Mouse (Mus musculus) urinary bladder, postnatal 25 days (tissue): ENCODE results near the gene Eif2a.

Experiments used
- DNase-seq: peaks from one replicate; pipeline ENCODE4 v3.0.0; 2022; ENCODE audit warnings: low spot score

Gene Eif2a

DNA sequence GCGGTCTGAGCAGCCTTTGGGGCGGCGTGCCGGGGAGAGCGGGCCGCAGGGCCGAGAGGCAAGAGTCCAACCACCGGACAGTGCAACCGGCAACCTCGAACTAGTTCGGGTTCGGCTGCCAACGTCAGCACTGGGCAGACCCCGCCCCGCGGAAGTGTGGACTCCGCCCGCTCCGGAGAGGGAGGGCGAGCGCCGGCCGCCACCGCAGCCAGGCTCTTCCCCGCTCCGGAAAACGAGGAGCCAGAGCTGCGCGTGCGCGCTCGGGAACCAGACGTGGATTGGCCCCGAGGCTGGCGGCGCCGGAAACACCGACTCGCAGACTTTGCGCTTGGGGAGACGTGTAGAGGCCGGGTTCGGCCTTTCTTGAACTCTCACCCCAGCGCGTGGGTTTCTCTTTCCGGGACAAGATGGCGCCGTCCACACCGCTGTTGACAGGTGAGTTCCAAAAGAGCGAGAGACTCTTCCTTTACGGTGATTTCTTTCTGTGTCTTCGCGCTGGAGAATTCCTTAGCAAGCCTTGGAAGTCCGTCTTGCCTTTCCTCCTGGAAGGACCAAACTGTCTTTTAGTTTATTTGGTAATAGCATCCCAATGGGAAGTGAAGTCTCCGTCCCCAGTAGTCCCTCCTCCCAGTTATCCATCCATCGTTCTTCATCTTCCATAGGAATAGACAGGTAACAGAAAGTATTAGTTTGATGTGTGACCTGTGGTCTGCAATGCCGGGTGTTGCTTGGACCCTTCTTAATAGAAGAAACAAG, at the start of gene Eif2a, which contains the start of gene Serp1:
Gene Eif2a, plus strand, starts transcription at position 170 of the 756 bp plus-strand sequence.
Gene Serp1, minus strand, starts transcription at position 241 of the 756 bp plus-strand sequence.
- peak; percentile 95 for DNase-seq

DNA sequence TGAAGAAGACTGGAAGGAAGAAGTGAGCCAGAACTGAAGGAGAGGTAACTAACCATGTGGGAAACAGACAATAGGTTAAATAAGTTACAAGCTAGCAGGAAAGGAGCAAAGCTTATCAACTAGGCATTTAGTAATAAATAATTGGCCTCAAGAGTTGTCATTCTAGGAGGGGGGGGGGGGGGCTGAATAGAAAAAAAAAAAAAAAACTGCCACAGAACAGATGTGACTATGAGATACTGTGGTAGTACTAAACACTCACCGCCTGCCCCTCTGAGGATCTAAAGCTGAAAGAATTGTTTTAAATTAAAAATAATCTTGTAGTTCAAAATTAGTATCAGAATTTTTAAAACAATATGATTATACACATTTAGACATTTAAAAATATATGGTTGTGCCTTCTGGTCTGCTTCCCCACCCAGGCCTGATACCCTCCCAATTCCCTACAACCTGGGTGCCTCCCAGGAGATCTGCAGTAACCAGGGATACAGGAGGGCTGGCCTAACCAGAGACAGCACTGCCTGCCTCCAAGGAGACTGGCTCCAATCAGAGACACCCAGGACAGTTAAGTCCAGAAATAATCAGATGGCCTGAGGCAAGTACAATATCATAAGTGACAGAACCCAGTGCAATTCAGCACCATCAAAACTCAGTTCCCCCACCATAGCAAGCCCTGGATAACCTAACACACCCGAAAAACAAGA, 46.7 kb upstream of the Eif2a start:
- no peak for DNase-seq

DNA sequence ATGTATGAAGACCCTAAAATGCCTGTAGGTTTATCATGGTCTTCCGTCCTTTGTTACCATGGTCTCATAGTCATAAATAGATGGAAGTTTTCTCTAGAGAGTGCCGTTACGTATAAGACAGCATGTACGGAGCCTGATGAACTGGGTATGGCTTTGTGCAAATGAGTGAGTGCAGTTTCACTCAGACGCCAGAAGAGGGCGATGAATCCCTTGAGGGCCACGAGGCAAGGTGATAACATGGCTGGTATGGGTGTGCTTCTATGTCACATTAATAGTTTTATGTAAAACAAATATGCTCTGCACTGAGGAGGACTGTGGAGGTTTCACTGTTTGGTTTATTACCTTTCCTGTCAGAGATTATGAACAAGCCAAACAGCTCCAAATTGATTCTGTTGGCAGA, 39.7 kb upstream of the Eif2a start:
- no peak for DNase-seq

DNA sequence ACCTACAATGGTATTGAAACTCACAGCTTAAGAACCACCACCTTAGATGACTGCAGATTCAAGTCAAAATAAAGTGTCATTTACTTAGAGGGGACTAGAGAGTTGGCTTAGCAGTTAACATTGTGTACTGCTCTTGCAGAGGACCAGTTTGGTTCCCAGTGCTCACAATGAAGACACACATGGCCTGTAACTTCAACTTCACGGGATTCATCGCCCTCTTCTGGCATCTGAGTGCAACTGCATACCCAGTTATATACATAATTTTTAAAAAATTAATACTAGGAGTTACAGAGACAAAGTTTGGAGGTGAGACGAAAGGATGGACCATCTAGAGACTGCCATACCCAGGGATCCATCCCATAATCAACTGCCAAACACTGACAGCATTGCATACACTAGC, 38.5 kb upstream of the Eif2a start:
- DNase-seq: no peak

DNA sequence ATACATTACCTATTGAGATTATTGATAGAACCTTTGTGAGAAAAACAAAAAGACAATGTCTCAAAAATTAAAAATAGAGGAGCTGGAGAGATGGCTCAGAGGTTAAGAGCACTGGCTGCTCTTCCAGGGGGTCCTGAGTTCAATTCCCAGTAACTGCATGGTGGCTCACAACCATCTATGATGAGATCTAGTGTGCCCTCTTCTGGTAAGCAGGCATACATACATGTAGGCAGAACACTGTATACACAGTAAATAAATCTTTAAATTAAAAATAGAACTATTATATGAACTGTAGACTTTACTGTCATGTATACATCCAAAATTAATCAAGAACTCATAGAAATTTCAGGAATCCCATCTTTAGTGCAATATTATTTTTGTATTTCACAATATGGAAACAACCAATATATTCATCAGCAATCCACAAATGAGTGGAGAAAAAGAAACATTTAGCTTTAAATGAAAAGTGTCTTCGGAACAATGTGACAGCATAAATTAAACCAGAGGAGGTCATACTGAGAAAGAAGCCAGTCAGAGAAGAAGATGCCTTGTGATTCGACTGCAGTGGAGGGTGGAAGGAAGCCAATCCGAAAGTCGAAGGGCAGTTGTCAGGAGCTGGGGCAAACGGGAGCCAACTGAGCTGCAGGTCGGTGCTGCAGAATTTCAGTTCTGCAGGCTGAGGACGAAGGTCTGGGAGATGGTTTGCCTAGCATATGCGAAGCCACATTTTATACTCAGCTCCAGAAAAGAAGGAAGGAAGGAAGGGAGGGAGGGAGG, 37.4 kb upstream of the Eif2a start:
- no peak for DNase-seq

DNA sequence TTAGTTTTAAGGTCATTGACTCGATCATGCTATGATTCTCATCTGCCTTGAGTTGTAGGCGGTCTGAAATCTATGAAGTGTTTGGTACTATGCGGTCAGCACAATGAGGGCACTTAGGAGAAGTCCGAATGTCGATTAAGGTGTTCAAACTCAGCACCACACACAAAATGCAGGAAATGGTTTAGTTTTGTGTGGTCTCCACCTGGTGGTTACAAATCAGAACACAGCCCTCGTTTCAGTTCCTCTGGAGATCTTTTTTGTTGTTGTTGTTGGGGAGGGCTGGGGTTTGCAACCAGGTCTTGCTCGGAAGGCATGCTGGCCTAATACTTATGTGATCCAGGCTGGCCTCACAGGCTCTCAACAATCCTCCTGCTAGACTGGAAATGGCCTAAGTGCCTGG, 34.8 kb upstream of the Eif2a start:
- peak; percentile 16 for DNase-seq

DNA sequence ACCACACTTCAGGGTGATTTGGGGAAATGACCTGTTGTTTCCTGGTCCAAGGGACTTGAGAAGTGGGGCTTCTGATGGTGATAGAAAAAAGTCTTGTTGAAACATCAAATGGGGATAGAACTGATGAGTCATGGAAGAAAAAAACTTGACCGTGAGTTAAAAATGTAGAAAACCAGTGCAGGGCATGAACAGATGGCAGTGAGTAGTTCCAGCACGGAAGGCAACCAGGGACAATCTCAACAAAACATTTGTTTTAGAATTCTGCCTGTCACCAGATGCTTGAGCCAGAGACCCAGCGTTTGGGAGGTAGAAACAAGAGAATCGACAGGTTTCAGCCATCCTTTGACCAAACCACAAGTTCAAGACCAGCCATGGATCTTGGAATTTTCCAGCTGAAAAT, 32.0 kb upstream of the Eif2a start:
- DNase-seq: no peak

DNA sequence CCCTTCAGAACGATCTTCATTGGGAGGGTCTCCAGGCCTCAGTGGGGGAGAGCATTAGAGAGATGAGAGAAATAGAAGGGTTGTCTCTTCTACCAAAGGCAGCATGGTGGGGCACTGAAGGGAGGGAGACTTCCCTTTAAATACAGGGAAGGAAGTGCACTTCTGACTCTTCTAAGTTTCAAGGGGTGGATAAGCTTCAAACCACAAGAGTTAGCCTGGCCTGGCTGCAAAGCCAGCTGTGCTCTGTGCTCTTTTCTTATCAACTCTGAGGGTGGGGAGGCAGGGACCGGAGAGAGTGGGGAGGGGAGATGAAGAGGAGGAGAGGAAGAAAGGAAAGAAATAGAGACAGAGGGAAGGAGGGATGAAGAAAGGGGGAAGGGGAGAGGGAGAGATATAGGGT, 23.7 kb upstream of the Eif2a start:
- no peak for DNase-seq

DNA sequence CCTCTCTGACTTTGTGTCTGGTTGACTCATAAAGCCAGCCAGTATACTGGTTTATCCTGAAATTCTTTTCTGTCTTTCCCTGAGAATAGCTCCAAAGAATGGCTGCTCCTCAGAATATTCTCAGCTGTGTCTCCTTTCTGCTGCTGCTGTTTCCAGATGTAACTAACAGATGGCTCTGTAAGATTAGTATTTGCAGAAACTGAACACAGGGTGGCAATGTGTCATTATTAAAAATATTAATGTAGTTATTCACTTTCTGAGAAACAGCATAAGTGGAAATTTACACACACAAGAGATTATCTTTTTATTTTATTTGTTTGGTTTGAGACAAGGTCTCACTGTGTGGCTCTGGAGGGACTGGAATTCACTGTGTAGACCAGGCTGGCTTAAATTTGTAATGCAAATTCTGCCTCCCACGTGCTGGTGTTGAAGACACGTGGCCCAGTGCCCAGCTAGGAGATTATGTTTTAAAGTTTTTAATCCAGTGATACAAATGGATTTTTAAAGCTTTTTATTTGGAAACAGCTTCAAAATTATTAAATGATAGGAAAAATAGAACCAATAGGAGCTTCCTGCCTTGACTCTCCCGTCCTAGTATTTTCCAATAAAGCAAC, 21.8 kb upstream of the Eif2a start:
- DNase-seq: no peak

DNA sequence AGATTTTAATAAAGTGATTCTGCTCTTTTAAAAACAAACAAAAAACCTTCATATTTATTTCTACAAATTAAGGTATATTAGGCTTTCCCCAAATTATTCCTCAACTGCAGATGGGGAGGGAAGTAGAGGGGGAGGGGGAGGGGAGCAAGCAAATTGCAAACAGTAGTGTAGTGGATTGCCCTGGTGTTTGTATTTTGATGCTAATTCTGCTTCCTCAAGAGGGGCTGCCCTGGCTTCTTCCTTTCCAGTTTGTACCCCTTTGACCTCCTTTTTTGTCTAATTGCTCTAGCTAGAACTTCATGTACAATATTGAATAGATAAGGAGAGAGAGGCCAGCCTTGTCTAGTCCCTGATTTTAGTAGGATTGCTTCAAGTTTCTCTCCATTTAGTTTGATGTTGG, 20.9 kb upstream of the Eif2a start:
- no peak for DNase-seq

DNA sequence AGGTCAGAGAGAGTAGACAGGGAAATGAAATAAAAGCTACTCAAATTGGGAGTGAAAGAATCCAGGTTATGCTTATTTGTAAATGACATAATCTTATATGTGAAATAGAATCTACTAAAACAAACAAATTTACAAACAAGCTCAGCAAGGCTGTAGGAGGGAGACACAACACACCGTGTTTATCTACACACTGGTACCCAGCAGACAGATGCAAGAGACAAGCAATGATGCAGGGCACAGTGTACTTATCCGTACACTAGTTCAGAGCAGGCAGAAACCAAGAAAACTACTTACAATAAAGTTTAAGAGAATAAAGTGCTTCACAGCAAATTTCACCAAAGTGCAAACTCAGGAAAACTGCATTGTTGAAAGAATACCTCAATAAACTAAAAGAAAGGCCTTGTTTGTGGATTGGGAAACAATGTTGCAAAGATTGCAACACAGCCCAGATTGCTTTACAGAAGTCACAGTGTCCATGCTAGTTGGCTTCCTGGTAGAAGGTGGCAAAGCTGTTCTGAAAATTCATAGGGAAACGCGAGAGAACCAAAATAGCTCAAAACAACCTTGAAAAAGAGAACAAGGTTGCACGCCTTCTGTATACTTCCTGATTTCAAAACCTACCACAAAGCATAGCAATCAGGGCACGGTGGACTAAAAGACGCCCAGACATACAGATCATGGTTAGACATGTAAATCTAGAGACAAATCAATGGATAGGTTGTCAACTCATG, 17.4 kb upstream of the Eif2a start:
- DNase-seq: no peak

DNA sequence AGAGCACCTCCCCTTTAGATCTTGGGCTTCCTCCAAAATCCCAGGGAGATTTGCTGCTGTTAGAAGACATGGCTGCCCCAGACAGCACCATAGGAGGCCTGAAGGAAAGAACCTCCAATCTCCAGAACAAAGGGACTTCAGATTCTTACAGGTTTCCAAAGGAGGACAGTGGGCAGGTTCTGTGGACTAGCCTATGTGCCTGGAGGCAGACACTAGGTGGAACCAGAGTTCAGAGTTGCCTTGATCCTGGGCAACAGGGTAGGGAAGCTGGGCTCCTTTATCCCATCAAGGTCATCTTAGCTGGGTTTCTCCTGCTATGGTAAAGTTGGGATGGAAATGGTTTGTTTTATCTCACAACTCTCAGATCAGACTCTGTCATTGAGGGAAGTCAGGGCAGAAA, 14.0 kb upstream of the Eif2a start:
- DNase-seq: no peak

DNA sequence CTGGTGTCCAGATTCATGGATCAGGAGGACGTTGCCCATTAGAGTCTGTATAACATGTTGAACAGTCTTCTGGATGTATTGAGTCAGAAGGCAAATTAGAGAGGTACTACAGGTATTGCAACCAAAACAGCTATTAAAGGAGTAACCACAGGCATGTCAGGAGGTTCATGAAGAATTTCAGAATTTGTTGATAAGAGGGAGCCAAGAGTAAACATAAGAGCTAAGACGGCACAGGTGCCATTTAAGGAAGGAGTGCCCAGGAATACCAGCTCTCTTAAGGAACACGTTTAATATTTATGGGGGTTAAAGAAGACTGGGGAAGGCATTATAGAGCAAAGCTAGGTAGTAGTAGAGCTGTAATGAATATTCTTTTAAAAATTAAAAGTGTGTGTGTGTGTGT, 12.9 kb upstream of the Eif2a start:
- no peak for DNase-seq

DNA sequence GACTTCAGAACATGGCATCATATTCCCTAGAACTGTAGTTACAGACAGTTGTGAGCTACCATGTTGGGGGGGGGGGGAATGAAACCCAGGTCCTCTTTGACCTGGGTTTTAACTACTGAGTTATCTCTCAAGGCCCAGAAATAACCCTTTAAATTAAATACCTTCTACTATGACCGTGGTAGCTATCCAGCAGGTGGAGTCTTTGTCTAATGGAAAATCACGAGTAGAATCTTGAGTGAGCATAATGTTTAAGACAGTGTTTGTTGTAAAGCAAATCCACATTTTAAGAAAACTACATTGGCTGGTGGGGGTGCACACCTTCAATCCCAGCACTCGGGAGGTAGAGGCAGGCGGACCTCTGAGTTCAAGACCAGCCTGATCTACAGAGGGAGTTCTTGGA, 12.1 kb upstream of the Eif2a start:
- no peak for DNase-seq

DNA sequence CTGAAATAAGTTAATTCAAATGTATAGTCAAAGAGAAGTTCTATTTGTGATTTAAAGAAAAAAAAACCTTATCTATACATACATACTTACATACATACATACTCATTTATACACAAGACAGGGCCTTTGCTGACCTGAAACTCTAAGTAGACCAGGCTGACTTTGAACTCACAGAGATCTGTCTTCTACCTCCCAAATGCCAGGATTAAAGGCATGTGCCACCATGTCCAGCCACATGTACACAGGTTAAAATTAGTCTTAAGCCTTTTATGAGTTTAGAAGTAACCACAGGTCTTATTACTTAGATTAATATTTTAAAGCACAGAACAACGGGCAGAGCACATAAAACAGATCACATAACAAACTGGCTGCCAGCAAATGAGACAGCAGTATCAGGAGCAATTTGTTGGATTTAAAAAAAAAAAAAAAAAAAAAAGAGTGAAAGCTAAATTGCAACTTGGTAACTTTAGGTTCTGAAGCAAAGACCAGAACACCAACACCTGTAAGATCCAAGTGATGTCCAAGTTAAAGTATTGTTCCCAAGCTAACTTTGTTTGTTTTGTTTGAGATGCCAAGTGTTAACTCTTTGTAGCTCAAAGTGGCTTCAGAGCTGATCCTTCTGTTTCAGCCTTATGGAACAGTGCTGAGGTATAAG, 9.5 kb upstream of the Eif2a start:
- no peak for DNase-seq

DNA sequence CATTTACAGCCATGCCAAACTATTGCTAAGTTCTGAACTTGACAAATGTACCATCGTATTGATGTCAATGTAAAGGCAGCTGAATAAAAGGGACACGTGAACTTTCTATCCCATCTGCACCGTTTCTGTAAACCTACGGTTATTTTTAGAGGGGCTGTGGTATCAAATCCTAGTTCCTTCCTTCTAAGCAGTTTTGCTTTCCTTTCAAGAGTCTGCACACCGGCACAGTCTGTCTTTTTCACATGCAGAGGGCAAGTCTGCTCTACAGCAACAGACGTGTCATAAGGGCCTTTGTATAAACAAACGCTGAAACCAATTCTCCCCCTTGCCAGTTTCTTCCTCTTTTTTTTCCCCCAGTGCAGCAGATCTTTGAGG, 9.0 kb upstream of the Eif2a start:
- DNase-seq: no peak

DNA sequence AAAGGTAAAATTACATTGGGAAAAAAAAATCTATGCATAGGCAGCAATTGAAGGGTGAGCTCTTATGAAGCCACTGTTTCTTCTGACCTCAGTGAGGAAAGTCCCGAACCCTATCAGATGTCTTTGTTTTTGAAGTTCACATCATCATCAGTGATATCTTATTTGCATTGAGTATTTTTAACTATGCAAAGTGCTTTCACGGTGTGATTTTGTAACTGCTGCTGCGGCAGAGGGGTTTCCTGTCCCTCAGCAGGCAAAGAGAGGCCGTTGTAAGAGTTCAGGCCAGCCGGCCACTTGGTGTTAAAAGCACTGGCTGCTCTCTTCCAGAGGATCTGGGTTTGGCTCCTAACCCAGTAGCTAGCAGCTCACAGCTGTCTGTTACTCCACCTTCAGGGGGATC, 8.4 kb upstream of the Eif2a start:
- no peak for DNase-seq

DNA sequence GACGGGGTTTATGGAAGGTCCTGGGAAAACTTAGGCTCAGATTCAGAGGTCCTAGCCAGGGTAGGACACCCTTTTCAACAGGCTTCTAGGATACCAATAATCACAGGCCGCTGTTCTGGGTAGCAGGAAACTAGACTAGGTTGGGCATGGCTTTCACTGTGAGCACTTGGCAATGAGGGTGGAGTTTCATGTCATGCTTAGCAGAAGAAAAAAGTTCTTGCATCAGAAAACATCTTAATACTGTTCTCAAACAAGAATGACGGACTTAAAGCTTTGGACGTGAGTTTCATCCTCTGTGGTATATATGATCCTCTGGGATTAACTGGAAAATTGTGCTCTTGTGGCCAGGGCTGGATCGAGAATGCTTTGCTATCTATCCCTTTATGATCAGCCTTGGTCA, 7.8 kb upstream of the Eif2a start:
- DNase-seq: no peak

DNA sequence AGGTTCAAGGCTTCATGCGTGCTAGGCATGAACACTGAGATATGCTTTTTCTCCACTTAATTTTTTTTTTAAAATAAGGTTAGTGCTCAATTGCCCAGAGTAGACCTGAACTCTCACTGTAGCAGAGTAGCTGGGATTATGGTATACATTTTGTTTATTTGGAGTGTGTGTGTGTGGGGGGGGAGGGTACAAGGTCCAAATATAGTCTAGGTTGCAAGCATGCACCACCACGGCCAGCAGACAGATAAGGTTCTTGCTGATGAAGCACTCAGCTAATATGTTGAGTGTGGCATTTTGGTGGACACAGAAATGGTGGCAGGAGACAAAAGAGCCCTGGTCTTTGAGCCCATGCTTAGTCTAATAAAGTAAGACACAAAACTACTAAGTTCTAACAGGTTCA, 6.7 kb upstream of the Eif2a start:
- DNase-seq: no peak

DNA sequence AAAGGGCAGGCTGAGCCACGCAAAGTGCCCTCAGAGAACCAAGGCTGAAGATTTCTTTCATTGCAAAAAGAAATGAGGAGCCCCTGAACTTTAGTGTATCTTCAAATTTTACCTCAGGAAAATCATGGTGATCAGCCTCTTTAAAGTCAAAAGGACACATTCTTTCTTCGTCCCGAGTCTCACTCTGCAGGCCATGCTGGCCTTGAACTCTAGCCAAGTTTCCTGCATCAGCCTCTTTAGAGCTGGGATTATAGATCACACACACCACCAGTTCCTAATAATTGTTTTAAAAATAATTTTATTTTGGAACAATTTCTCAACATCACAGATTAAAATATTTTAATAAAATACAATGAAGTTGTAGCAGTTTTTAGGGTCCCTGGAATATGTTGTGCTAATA, 6.1 kb upstream of the Eif2a start:
- DNase-seq: no peak

DNA sequence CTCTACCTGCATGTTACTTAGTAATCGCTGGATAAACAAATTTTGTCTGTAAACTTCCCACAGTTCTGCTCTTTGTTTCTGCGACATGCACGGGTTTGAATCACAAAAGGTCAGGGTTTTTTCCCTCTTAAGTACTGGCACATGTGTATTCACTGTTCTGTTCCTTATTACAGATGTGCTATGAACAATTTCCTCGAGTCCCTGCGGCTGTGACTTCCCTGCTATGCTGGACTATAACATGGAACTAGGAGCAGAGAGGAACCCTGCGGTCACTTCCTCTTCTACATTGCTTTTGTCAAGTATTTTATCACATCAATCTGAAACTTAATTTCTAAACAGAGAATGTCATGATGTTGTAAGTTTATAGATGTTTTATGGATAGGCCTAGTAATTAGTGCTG, 5.3 kb upstream of the Eif2a start:
- no peak for DNase-seq
